Mouse (Mus musculus) midbrain, embryonic 15.5 days (tissue): ENCODE data around the gene Camk1d. TPM values are rescaled to one million over a fixed set of nuclear protein-coding genes. Genes with fewer than 3 reads are reported as not detected.

Experiments
- ATAC-seq: fragments of 200-750 bp; cut with Nextera tagmentation; replicated peaks from 2 replicates; pipeline ENCODE4 v1.8.0; 2017; ENCODE audit warnings: moderate TSS enrichment
- H3K27ac ChIP-seq: fragments of 300-500 bp; sonication (generic); 2 replicates; pipeline ENCODE4 v1.5.1; 2015; ENCODE audit warnings: mild to moderate bottlenecking, inconsistent platforms
- H3K27me3 ChIP-seq: fragments of 300-500 bp; sonication (generic); replicated peaks from 2 replicates; pipeline ENCODE4 v1.6.1; 2015; ENCODE audit warnings: inconsistent platforms
- H3K36me3 ChIP-seq: fragments of 300-500 bp; sonication (generic); replicated peaks from 2 replicates; pipeline ENCODE4 v1.6.1; 2015; ENCODE audit warnings: inconsistent platforms
- H3K4me1 ChIP-seq: fragments of 300-500 bp; sonication (generic); 2 replicates; pipeline ENCODE4 v1.6.1; 2015; ENCODE audit warnings: inconsistent platforms
- H3K4me2 ChIP-seq: fragments of 300-500 bp; sonication (generic); 2 replicates; pipeline ENCODE4 v1.6.1; 2015; ENCODE audit warnings: inconsistent platforms, mild to moderate bottlenecking, moderate library complexity
- H3K4me3 ChIP-seq: fragments of 300-500 bp; sonication (generic); 2 replicates; pipeline ENCODE4 v1.5.1; 2015; ENCODE audit warnings: mild to moderate bottlenecking, inconsistent platforms
- H3K9ac ChIP-seq: fragments of 300-500 bp; sonication (generic); 2 replicates; pipeline ENCODE4 v1.6.1; 2015; ENCODE audit warnings: mild to moderate bottlenecking, inconsistent platforms
- H3K9me3 ChIP-seq: fragments of 300-500 bp; sonication (generic); 2 replicates; pipeline ENCODE4 v1.6.1; 2016; ENCODE audit warnings: inconsistent platforms
- WGBS: fragments of 180-500 bp; shearing (Covaris S2); methylation state at CpG from one replicate; pipeline ENCODE4 v1.1.7; 2015; ENCODE audit warnings: mixed read lengths; 5-methylcytosine and 5-hydroxymethylcytosine counted together
- polyA plus RNA-seq: library from polyadenylated mRNA; unstranded; fragments of >200 nt; fragmentation: Nextera tagmentation; extraction: Ambion mirVana; gene quantifications from 2 replicates; pipeline ENCODE4 v1.2.1, GENCODE M21; 2015

The Camk1d gene
- polyA plus RNA-seq, 1 experiment from 2014 or later, result 6.7 TPM

DNA sequence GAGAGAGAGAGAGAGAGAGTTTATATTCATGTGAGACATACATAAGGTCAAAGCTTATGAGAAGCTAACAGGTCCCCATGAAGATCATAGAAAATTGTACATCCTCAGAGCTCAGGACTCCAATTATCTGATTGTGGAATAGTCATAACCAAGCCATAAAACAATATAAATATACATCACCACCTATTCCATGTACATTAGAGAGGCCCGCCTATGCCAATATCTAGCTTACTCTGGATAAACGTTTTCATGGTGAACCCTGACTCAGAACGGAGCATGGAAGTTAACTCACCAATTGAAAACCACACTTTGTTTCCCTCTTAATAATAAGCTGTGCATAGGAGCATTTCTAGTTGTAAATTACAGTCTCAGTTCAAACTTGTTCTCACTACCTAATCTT lies 288.7 kb downstream of the Camk1d start:
- Histone ChIP-seq H3K9ac (no peak overlapping the region), H3K4me3 (no peak overlapping the region), H3K4me2 (no peak overlapping the region), H3K36me3 (no peaks in the 10 kb centered on the region), H3K9me3 (no peaks in the 10 kb centered on the region), H3K4me1 (peaks cover 4% of the 10 kb centered on the region; the same call in 1 of the 2 replicates), H3K27me3 (no peaks in the 10 kb centered on the region), H3K27ac (no peak overlapping the region)
- no peak for ATAC-seq
- WGBS, result 56% methylated on average over 3 of the region's 3 CpGs

DNA sequence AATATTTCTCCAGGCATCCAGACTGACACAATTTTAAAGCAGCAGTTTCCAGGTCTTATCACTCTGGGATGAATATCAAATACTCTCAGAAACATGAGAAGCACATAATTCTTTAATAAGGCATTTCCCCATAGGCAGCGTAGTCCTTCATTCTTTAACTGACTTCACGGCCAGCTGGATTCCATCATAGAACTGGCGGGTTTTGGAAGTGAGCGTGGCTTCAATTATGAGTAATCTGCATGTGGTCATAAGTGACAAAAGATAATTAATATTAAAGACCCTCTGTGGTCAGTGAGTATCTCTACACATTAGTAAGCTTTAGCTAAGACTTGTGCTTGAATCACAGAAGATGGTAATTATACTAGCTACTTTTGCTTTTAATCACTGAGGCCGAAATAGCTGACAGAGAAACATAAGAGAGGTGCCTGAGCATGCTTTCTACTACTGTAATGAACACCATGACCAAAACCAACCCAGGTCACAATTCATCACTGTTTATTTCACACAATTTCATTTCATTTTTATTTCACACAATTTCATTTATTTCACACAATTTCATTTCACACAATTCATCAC lies 293.6 kb downstream of the Camk1d start:
- 53% methylated on average over 5 of the region's 5 CpGs for WGBS
- no peak overlapping the region for H3K9ac ChIP-seq
- H3K27me3 ChIP-seq, result no peaks in the 10 kb centered on the region
- H3K36me3 ChIP-seq, result no peaks in the 10 kb centered on the region
- ATAC-seq, result 0 out of 2 replicates have a peak, but pooled peaks have one; percentile 24
- H3K4me3 ChIP-seq, result no peak overlapping the region
- peak overlapping the region; percentile 25; the same call in 1 of the 2 replicates for H3K27ac ChIP-seq
- H3K4me1 ChIP-seq, result no peaks in the 10 kb centered on the region
- H3K9me3 ChIP-seq, result no peaks in the 10 kb centered on the region
- no peak overlapping the region for H3K4me2 ChIP-seq

DNA sequence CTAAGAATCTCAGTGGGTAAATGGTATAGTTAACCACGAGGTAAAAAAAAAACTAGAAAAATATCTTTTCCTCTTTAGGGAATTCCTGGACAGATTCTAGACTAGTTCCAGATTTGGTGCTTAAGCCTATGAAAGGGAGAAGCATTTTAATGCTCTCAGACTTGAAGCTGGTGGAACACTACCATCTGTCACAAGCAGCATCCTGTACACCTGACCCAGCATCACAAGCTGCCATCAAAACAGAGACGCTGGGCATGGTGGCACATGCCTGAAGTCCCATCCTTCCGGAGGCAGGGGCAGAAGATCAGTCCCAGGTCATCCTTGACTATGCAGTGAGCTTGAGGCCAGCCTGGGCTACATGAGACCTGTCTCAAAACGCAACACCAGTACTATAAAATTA lies 295.5 kb downstream of the Camk1d start:
- H3K4me3 ChIP-seq, result no peak overlapping the region
- no peaks in the 10 kb centered on the region for H3K4me1 ChIP-seq
- H3K9me3 ChIP-seq, result no peaks in the 10 kb centered on the region
- no peak overlapping the region for H3K9ac ChIP-seq
- WGBS, result 88% methylated on average over 4 of the region's 4 CpGs
- no peak for ATAC-seq
- no peaks in the 10 kb centered on the region for H3K36me3 ChIP-seq
- H3K27me3 ChIP-seq, result no peaks in the 10 kb centered on the region
- H3K4me2 ChIP-seq, result no peak overlapping the region
- no peak overlapping the region for H3K27ac ChIP-seq

DNA sequence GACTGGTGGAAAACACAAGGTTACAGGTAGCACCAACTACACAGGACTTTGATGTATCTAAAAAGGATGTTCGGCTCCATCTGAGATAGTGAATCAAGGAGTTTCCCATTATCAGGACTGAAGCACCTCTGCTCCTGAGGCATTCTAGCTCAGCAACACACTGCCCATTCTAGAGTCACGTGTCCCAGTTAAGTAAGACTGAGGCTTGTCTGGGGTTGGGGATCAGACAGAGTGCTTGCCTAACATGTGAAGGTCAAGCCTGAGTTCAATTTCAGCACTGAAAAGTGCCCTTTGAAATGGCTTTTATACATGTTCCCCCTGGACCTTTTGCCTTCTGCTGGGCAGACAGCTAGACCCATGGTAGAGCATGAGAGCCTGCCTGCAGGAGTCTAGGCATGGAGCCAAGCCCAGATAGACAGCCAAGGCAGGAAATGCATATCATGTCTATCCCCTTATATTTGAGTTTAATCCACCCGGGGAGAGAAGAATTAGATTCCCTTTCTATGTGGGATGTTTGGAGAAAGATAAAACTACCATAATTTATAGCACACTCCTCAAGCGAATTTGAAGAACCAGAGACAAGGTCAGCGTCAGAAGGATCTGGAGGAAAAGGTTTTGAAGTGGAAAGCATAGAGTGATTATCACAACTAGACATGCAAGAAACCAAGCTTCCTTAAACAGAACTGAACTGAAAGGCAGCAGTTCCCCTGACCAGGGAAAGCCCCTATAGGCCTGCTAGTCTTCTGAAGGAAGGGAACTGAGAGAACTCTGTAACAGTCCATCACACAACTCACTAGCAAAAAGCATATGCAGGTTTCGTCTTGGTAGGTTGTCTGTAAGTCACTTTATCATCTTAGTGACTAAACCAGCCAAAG lies 296.9 kb downstream of the Camk1d start:
- no peaks in the 10 kb centered on the region for H3K4me1 ChIP-seq
- no peak for ATAC-seq
- no peaks in the 10 kb centered on the region for H3K36me3 ChIP-seq
- no peaks in the 10 kb centered on the region for H3K27me3 ChIP-seq
- no peak overlapping the region for H3K9ac ChIP-seq
- H3K4me3 ChIP-seq, result no peak overlapping the region
- H3K27ac ChIP-seq, result no peak overlapping the region
- no peak overlapping the region for H3K4me2 ChIP-seq
- WGBS, result 74% methylated on average over 6 of the region's 6 CpGs
- H3K9me3 ChIP-seq, result no peaks in the 10 kb centered on the region

DNA sequence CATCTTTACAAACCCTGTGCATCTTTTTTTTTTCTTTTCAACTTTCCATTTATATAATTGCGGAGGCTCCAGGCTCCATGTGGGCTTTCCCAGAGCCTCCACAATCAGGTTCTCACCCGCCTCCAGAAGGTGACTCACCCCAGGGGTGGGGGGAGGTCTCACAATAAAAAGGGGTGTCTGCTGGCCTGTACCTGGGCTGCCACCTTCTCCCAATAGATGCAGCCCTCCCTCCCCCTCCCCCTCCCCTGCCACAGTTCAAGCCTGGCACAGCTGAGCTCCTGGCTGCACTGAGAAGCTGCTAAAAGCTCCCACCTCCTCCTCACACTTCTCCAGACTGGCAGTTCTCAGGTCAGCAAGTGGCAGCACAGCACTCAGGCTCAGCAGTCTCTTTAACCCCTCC lies 302.5 kb downstream of the Camk1d start:
- Histone ChIP-seq H3K9me3 (no peaks in the 10 kb centered on the region), H3K27ac (no peak overlapping the region)
- ATAC-seq, result no peak

DNA sequence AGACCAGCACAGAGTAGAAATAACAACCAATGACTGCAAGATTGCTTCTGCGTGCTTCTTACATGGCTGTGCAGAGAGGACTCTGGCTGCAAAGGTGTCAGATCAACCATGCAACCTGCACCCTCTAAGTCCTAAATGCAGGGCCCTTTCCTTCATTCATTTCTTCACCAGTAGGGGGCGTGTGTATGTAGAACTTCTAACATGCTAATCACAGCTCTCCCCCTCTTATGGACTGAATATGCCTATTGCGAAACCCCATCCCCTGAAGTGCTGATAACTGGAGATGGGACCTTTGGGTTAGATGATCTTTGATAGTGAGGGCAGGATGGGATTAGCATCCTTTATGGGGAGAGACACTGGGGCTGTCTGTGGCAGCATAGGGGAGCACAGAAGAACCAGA lies 310.5 kb downstream of the Camk1d start:
- WGBS, result 59% methylated on average over 3 of the region's 3 CpGs
- Histone ChIP-seq H3K4me2 (no peak overlapping the region), H3K27me3 (no peaks in the 10 kb centered on the region), H3K4me3 (no peak overlapping the region), H3K27ac (no peak overlapping the region), H3K4me1 (0 out of 2 replicates have a peak, but pooled peaks cover 3% of the 10 kb centered on the region), H3K9me3 (no peaks in the 10 kb centered on the region), H3K9ac (no peak overlapping the region), H3K36me3 (no peaks in the 10 kb centered on the region)
- ATAC-seq, result no peak

More for the DNA sequence above, 302.5 kb downstream of the Camk1d start:
- WGBS, result 72% methylated on average over 2 of the region's 2 CpGs
- H3K36me3 ChIP-seq, result no peaks in the 10 kb centered on the region
- H3K4me1 ChIP-seq, result no peaks in the 10 kb centered on the region
- H3K9ac ChIP-seq, result no peak overlapping the region
- no peak overlapping the region for H3K4me2 ChIP-seq
- H3K27me3 ChIP-seq, result no peaks in the 10 kb centered on the region
- H3K4me3 ChIP-seq, result no peak overlapping the region

DNA sequence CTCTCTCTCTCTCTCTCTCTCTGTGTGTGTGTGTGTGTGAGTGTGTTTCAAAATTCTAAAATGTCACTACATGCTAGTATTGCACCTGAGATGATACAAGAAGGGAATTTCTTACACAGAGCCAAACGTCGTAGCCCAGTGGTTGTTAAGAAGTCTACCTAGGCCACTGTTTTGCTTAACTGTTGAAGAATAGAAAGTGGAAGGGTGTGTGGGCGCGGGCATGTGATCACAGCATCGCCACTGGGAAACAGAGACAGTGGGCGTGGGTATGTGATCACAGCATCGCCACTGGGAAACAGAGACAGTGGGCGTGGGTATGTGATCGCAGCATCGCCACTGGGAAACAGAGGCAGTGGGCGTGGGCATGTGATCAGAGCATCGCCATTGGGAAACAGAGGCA lies 312.3 kb downstream of the Camk1d start:
- H3K9ac ChIP-seq, result no peak overlapping the region
- H3K9me3 ChIP-seq, result no peaks in the 10 kb centered on the region
- no peak for ATAC-seq
- no peaks in the 10 kb centered on the region for H3K36me3 ChIP-seq
- no peak overlapping the region for H3K4me3 ChIP-seq
- no peak overlapping the region for H3K27ac ChIP-seq
- 90% methylated on average over 12 of the region's 12 CpGs for WGBS
- H3K4me2 ChIP-seq, result no peak overlapping the region
- H3K27me3 ChIP-seq, result no peaks in the 10 kb centered on the region
- H3K4me1 ChIP-seq, result 0 out of 2 replicates have a peak, but pooled peaks cover 3% of the 10 kb centered on the region

DNA sequence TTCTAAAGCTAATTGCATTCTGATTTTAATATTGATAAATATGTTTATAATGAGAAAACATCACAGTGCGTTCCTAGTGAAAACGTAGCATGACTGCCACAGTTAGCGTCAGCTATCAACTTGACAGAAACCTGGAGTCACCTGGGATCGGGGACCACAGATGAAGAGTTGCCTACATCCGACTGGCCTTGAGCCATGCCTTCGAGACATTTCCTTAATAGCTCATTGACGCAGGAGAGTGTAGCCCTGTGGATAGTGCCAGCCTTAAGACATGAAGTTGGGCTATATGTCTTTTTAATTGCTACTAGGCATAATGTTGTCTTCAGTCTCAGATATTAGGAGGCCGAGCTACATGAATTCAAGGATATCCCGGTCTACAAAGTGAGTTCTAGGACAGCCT lies 315.8 kb downstream of the Camk1d start:
- H3K9ac ChIP-seq, result no peak overlapping the region
- H3K36me3 ChIP-seq, result no peaks in the 10 kb centered on the region
- H3K4me3 ChIP-seq, result no peak overlapping the region
- WGBS, result 76% methylated on average over 9 of the region's 9 CpGs
- H3K4me1 ChIP-seq, result no peaks in the 10 kb centered on the region
- no peaks in the 10 kb centered on the region for H3K9me3 ChIP-seq
- no peak overlapping the region for H3K4me2 ChIP-seq
- no peak for ATAC-seq
- H3K27ac ChIP-seq, result no peak overlapping the region
- H3K27me3 ChIP-seq, result no peaks in the 10 kb centered on the region

DNA sequence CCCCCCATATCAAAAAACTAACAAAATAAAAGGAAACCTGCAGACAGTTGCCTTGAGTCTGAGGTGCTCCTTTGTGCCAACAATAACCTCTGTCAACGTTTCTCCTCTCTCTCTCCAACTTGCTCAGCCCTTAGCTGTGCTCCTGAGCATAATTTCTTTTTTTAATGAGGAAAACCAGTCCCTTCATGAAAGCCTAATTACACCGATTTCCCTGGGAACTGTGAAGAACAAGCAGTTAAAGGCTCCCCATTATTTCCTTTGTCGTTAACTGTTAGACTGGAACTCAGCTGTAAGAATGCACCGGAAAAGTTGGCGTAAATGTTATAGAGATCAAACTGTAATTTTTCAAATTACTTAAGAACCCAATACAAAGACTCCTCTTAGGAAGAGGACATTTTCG lies 316.3 kb downstream of the Camk1d start:
- Histone ChIP-seq H3K9me3 (no peaks in the 10 kb centered on the region), H3K9ac (no peak overlapping the region), H3K36me3 (no peaks in the 10 kb centered on the region), H3K27me3 (no peaks in the 10 kb centered on the region), H3K4me2 (no peak overlapping the region), H3K4me3 (no peak overlapping the region), H3K27ac (peak overlapping the region; percentile 7; the same call in 1 of the 2 replicates), H3K4me1 (no peaks in the 10 kb centered on the region)
- WGBS, result 43% methylated on average over 6 of the region's 6 CpGs
- no peak for ATAC-seq

DNA sequence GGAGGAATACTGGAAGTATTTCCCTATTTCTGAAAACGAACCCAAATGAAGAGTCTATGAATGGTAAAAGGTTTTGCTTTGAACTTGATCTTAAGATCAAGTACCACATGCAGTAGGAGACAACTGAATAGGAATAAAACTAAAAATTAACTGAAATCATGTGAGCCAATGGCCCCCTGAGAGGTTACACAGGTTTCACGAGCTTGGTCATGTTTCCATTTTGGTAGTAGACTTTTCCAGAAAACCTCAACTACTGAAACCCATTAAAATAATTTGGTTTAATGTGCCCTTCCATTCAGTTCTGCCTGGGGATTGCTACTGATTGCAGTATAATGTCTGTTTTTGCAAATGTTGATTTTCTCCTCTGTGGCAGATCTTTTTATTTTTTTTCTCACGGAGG lies 316.8 kb downstream of the Camk1d start:
- Histone ChIP-seq H3K9ac (no peak overlapping the region), H3K9me3 (no peaks in the 10 kb centered on the region), H3K4me3 (no peak overlapping the region), H3K27ac (0 out of 2 replicates have a peak overlapping the region, but pooled peaks have one; percentile 38), H3K36me3 (no peaks in the 10 kb centered on the region), H3K4me1 (no peaks in the 10 kb centered on the region), H3K4me2 (no peak overlapping the region), H3K27me3 (no peaks in the 10 kb centered on the region)
- 77% methylated on average over 3 of the region's 3 CpGs for WGBS
- no peak for ATAC-seq

DNA sequence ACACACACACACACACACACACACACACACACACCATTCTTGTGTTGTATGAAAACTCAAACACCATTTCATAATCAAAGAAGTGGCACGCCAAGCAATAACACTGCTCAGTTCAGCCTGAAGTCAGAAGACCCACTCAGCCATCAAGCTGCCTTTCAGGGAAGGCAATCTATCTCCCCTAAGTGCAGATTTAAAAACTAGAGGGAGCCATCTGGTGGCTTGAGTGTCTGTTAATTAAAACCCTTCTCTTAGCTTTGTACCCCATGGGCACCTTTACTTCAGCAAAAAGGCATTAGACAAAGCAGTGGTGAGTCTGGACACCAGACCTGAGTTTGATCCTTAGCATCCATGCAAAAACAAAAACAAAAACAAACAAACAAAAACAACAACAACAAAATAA lies 317.9 kb downstream of the Camk1d start:
- H3K4me3 ChIP-seq, result no peak overlapping the region
- no peak for ATAC-seq
- no peaks in the 10 kb centered on the region for H3K27me3 ChIP-seq
- H3K9ac ChIP-seq, result no peak overlapping the region
- no peak overlapping the region for H3K4me2 ChIP-seq
- H3K9me3 ChIP-seq, result no peaks in the 10 kb centered on the region
- 63% methylated on average over 1 of the region's 1 CpGs for WGBS
- H3K4me1 ChIP-seq, result no peaks in the 10 kb centered on the region
- no peak overlapping the region for H3K27ac ChIP-seq
- no peaks in the 10 kb centered on the region for H3K36me3 ChIP-seq

DNA sequence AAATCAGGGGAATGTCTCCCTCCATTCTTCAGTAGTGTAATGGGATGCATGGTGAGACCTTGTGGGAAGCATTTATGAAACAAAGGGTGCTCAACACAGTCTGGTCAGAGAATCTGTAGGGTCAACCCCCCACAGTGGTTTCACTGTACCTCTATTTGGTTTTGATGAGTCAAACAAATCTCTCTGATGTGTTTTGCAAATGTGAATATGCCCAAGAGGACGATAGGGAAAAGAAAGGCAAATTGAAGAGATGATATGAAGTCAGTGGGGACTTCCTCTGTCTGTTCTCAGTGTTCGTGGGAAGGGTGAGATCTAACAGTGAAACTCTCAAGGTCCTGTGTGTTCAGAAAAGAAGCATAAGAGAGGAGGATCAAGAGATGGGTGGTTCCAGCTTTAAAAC lies 318.4 kb downstream of the Camk1d start:
- no peak overlapping the region for H3K4me3 ChIP-seq
- H3K9ac ChIP-seq, result no peak overlapping the region
- ATAC-seq, result no peak
- no peak overlapping the region for H3K4me2 ChIP-seq
- H3K9me3 ChIP-seq, result no peaks in the 10 kb centered on the region
- no peaks in the 10 kb centered on the region for H3K27me3 ChIP-seq
- H3K4me1 ChIP-seq, result no peaks in the 10 kb centered on the region
- WGBS, result 58% methylated on average over 2 of the region's 2 CpGs
- no peak overlapping the region for H3K27ac ChIP-seq
- H3K36me3 ChIP-seq, result no peaks in the 10 kb centered on the region

DNA sequence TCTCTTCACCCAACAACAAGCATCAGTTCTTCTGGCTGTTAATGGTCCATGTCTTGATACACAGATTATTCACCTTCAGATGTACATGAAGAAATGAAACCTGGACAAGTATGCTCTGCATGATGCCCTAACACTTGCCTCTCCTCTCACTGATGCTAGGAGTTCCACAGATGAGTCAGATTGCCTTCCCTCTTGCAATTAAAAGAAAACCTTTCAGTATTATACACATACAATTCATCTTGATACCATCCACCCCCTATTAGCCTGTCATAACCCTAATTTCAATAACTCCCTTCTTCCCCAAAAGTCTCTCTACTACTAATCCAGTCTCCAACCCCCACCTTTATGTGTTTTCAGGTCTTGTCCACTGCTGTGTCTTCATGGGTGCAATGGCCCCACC lies 321.4 kb downstream of the Camk1d start:
- Histone ChIP-seq H3K4me3 (no peak overlapping the region), H3K36me3 (no peaks in the 10 kb centered on the region), H3K27me3 (no peaks in the 10 kb centered on the region), H3K9ac (no peak overlapping the region), H3K4me2 (no peak overlapping the region), H3K9me3 (no peaks in the 10 kb centered on the region), H3K4me1 (no peaks in the 10 kb centered on the region), H3K27ac (no peak overlapping the region)
- ATAC-seq, result no peak
